Mouse (Mus musculus) erythroblast, adult 5-6 weeks (primary cell): ENCODE measurements around the gene Pih1d2. TPM values are rescaled to one million over a fixed set of nuclear protein-coding genes. Genes with fewer than 3 reads are reported as not detected.

Source experiments
- ATAC-seq: replicated peaks from 2 replicates; pipeline ENCODE4 v1.8.0; 2016; ENCODE audit warnings: moderate number of reproducible peaks, mild to moderate bottlenecking, moderate TSS enrichment, inconsistent platforms; ENCODE audit not compliant: poor library complexity, low FRiP score, severe bottlenecking
- total RNA-seq, 2 experiments: library from RNA; stranded (forward) in 1 of 2; stranded (reverse) in 1 of 2; fragments of 150-400 nt in 1 of 2; fragments of 200-764, 138-1000 nt in 1 of 2; gene quantifications; 2 replicates each; pipeline versions ENCODE4 v1.2.3 to v1.2.4; 2015 to 2017; ENCODE audit warnings: low replicate concordance in 2 of 2

Gene Pih1d2
- total RNA-seq (2015; ENCODE audit: low replicate concordance), result not detected in 2 replicates
- total RNA-seq (2017; ENCODE audit: low replicate concordance), result 0.42 and 1.0 TPM in 2 replicates

DNA sequence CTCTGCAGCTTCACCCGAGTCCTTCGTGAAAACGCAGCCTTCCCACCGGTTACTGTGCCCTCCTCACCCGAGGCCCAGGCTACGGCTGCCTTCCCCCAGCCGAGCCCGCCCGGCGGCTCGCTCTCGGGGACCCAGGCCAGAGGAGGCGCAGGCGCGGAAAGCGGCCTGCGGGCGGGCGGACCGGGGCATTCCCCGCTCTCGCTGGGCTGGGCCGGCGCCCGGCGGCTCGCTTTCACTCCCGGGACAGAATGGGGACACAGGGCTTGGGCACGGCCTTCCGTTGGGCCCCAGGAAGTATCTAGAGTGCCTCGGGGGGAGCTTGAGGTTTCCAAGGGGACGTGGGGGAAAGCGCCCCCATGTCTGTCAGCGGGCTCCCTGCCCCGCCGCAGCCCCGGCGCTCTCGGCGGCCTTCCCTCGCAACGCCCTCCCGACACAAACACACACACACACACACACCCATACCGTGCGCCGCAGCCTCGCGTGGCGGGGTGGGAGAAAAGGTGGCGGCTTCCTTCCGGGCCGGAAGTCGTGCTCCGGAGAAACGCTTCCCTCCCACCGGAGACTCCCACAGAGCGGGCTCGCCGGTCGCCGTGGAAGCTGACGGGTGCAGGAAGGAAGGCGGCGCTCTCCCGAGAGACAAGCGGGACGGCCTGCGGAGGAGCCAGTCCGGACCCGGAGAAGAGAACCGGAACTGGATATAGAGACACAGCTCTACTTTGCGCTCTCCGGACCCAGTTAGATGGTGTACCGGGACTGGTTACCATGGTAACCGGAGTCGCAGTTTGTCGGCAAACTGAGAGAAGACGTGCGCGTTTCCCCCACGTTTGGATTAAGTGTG, at the start of gene Pih1d2, which contains the start of gene Nkapd1:
TSS of gene Pih1d2 (plus strand) at position 556 of the 838 bp plus-strand sequence.
TSS of gene Nkapd1 (minus strand) at position 699 of the 838 bp plus-strand sequence.
- ATAC-seq, result peak; percentile 91

DNA sequence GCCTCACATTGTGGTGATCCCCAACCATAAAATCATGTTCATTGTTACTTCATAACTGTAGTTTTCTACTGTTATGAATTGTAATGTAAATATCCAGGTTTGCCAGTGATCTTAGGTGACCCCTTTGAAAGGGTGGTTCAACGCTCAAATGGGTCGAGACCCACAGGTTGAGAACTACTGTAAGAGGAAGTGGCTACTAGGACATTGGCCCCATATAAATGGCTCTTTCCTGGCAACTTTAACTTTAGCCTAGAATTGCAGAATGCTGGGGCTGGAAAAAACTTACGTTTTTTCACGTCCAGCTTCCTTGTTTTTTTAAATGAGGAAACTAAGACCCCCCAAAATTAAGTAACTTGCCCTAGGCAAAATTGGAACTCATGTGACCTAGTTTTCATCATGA, 49.7 kb upstream of the Pih1d2 start:
- no peak for ATAC-seq

DNA sequence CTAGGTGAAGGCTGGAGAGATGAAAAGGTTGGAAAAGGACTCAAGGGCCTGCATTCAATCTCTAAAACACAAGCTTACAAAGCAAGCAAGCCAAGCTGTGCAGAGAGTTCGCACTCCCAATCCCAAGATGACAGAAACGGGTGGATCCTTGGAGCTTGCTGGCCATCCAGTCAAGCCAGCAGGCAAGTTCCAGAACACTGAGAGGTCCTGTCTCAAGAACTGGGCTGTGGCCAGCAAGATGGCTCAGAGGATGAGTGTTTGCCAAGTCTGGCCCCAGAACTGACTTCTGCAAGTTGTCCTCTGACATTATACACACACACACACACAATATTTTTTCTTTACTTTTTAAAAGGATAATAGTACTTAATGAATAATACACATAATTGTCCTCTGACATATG, 49.2 kb upstream of the Pih1d2 start:
- no peak for ATAC-seq

DNA sequence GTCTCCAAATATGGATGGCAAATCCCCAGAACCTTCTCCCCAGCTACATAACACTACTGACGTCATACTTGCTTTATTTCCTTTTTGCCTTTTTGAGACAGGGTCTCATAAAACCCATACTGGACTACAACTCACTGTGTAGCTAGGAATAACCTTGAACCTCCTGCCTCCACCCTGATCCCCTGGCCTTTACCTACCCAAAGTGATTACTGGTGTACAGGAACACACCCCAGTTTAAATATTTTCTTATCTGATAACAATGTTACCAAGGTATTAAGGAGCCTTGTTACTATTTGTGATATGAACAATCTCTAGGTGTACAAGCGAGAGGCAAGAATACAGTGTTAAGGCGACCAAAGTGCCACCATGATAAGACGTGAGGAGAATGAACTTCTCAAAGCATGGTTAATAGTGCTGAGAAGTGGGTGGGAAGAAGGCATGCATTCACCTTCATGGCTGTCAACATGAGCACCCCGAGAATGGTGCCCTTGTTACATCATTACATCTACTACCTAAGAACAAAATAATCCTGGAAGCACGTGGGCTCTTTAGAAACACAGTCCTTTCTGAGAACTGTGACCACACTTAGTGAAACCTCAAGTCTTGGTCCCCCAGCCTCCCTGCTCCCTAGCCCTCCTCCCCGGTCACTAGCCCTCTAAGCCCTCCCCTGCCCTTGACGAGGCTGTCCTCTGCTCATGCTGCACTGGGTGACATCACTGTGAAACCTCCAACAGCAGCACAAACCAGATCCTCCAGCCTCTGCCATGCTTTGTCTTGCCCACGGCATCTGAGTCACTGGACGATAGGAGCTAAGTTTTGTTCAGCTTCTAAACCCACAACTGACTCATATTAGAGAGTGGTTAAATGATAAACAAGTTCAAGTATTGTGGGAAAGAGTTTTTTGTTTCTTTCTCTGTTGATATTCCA, 47.3 kb upstream of the Pih1d2 start:
- no peak for ATAC-seq

GRCm38 (mm10) chr9:50580370-50580769, 36.8 kb upstream of the Pih1d2 start:
- ATAC-seq, result no peak

GRCm38 (mm10) chr9:50585145-50585818, 31.8 kb upstream of the Pih1d2 start:
- no peak for ATAC-seq

DNA sequence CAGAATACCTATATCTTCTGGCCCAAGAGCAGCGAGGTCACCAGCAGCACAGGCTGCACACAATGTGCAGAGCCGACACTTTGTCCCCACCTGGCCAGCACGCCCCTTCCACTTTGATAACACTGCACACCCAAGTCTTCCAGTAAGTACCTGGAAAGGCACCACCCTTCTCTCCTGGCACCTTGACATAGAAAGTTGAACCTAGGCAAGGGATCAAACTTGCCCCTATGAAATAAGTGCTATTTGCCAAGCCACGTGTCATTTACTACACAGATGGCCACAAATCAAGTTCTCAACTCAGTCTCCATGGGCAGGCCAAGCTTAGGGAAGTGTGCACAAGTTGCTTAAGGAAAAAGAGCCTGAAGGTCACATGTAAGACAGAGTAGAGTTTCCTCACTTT, 30.2 kb upstream of the Pih1d2 start:
- no peak for ATAC-seq

GRCm38 (mm10) chr9:50590856-50591518, 26.1 kb upstream of the Pih1d2 start:
- no peak for ATAC-seq

DNA sequence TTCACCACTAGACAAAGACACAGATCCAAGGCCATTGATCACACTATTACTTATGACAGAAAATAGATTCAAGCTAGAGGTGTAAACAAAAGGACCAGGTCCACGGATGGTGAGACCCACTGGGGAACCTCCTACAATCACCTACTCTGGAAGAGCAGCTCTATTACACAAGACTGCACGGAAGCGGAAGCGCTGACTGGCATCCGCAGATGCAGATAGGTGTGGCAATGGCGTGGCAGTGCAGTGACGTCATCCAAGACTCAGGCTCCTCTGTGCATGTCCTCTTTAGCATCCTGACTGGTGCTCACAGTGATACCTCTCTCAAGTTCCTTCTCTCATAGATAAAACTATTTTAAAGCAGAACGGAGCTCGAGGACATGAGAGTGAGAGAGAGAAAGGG, 24.2 kb upstream of the Pih1d2 start:
- no peak for ATAC-seq

- ATAC-seq, result peak; percentile 79
Observed at GRCm38 (mm10) chr9:50593544-50593943, 23.6 kb upstream of the Pih1d2 start.

GRCm38 (mm10) chr9:50594794-50595417, 22.2 kb upstream of the Pih1d2 start:
- ATAC-seq, result no peak

DNA sequence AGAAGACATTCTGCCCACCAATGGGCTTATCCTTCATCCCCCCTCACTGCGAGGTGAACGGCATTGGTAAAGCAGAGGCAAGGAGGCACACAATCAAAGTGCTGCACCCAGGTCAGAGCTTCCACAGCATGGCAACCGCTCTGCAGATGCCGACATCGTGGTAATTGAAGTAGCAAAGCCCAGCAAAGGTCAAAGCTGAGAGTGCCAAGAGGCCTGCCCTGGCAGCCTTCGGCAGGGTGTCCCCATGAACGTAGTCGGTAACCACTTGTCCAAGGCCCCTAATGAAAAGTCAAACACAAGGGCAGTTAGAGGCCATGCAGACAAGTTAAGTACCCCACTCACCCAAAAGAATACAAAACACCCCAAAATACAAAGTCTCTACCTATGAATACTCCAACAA, 20.1 kb upstream of the Pih1d2 start:
- no peak for ATAC-seq

DNA sequence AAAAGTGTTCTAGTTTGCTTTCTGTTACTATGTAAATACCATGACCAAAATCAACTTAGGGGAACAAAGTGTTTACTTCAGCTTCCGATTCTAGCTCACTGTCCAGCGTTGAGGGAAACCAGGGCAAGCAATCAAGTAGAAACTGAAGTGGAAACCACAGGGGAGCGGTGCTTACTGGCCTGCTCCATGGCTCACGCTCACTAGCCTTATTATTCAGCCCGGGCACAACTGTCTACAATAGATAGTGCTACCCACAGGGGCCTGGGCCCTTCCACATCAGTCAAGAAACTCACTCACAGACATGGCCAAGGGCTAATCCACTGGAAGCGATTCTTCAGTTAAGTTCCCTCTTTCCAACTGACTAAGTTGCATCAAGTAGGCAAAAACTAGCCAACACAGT, 15.6 kb upstream of the Pih1d2 start:
- no peak for ATAC-seq

DNA sequence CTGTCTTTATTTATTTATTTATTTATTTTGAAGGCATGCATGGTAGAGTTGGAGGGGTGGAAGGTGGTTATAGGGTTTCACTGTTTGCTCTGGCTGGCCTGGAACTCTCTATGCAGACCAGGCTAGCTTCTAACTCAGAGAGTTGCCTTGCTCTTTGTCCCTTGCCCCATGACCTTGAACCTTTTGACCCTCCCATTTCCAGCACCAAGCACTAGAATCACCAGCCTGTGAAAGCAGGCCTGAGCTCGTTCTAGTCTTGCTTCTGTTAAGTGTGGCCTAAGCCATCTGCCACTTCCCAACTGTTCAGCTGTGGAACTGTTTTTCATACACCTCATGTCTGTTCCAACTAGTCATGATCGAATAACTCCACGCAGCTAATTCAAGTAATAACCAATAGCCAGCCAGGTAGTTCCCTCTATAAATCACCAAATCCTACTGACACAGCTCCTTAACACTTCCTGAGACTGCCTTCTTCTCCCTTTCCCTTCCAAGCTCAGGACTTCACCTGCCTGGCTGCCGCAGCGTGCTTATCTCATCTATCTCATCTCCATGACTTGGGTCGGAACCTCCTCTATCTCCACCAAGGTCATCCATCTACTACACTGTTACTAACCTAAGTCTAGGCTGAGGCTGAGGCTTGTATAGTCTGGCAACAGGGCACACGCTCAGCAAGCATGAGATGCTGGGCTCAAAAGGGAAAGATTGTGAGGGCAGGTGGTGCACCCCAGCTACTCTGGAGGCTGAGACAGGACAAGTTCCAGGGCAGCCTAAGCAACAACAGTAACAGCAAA, 14.9 kb upstream of the Pih1d2 start:
- ATAC-seq, result no peak

DNA sequence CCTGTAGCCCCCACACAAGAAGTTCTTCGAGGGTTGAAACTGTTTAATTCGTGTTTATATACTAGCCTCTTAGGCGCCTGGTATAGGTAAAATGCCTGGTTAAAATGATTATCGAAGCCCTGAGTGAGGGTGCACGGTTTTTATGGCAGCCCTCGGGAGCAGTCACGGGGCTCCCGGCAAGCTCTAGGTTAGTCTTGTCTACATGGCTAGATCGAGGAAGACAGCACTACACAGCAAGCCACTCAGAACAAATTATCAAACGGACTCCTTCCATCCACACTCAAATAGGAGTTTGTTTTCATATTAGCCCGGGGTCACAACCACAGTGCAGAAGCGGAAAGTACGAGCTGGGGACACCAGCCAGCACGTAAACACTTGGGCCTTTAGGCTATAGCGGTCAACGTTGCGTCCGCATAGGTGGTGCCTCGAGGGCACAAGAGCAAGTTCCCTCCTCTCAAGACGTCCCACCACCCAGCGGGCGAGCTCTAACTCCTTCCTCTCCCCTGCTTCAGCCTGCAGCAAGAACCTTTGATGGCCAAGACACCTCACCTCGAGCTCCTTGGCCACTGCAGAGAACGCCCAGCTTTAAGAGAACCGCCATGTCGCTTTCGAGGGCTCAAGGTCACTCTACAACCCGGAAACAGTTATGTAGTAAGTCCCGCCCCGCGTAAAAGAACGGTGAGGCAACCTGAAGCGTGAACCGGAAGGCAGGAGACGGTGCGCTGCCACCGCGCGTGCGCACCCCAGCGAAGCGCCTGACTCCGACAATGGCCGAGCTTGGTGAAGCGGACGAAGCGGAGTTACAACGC, 13.7 kb upstream of the Pih1d2 start, which contains the start of the genes Sdhd and Timm8b:
TSS of gene Sdhd (minus strand) at position 624 of the 809 bp plus-strand sequence.
TSS of gene Timm8b (plus strand) at position 722 of the 809 bp plus-strand sequence.
- peak; percentile 97 for ATAC-seq

DNA sequence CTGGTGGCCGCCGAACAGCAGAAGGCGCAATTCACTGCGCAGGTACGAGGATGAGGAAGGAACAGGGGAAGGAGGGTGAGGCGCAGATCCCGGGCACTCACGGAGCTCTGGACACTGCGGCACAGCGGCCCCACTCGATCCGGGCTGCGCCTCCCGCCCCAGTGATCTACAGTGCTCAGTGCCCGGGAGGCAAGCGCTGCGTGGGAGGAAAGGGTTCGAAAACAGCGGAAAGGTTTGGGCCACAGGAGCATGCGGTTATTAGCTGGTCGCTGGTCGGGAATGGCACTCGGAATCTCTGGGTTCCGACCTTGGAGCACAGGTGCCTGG, 13.2 kb upstream of the Pih1d2 start:
- peak; percentile 79 for ATAC-seq

DNA sequence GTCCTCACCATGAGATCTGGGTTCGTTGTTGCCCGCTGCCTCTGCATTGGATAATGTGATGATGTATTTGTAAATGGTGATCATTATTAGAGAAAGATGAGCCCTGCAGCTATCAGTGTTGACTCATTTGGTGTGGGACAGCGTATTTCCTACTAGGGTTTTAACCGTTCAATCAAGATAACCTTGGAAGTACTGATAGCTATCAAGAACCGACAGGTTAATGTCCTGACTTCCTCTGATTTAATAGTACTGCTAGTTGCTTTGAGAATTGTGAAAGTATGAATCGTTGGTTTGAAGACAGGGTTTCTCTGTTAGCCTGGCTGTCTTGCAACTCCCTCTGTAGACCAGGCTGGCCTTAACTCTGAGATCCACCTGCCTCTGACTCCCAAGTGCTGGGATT, 12.8 kb upstream of the Pih1d2 start:
- peak; percentile 34 for ATAC-seq
